In genomic region chr9:27269904-27270303, GRCm38 (mm10) we compare ENCODE assay signal across 27 mouse cellular contexts.
"Had no signal": no experiment of that assay in that cellular context is flagged by ENCODE, and none has a peak within 500 bp of the region (broad histone marks: within the 10 kb centered on the region; RNA-seq: fewer than 3 reads in every experiment).

No protein-coding gene starts in this region.

- H3K4me3 ChIP-seq: heart, embryonic 13.5 days; heart, embryonic 15.5 days; hindbrain, embryonic 13.5 days; hindbrain, embryonic 15.5 days; kidney, embryonic 15.5 days; layer of hippocampus, adult 2 months; left cerebral cortex, adult 2 months; limb, embryonic 12.5 days; liver, embryonic 13.5 days; liver, embryonic 15.5 days had no signal

- H3K27me3 ChIP-seq: heart, embryonic 13.5 days; heart, embryonic 15.5 days; hindbrain, embryonic 13.5 days; hindbrain, embryonic 15.5 days; kidney, embryonic 15.5 days; limb, embryonic 12.5 days; liver, embryonic 13.5 days; liver, embryonic 15.5 days had no signal

- H3K9me3 ChIP-seq: heart, embryonic 13.5 days; heart, embryonic 15.5 days; hindbrain, embryonic 13.5 days; hindbrain, embryonic 15.5 days; kidney, embryonic 15.5 days; limb, embryonic 12.5 days; liver, embryonic 13.5 days; liver, embryonic 15.5 days had no signal

- ATAC-seq: hindbrain, postnatal 0 days; intestine, embryonic 16.5 days had no signal

- H3K4me1 ChIP-seq: heart, embryonic 13.5 days; heart, embryonic 15.5 days; hindbrain, embryonic 13.5 days; hindbrain, embryonic 15.5 days; kidney, embryonic 15.5 days; limb, embryonic 12.5 days; liver, embryonic 13.5 days; liver, embryonic 15.5 days had no signal

- H3K4me2 ChIP-seq: heart, embryonic 11.5 days; heart, embryonic 13.5 days; heart, embryonic 15.5 days; hindbrain, embryonic 13.5 days; hindbrain, embryonic 15.5 days; kidney, embryonic 15.5 days; limb, embryonic 12.5 days; liver, embryonic 11.5 days; liver, embryonic 13.5 days; liver, embryonic 15.5 days had no signal

- H3K27ac ChIP-seq: heart, embryonic 13.5 days; heart, embryonic 15.5 days; hindbrain, embryonic 13.5 days; hindbrain, embryonic 15.5 days; hindbrain, postnatal 0 days; kidney, embryonic 15.5 days; kidney, postnatal 0 days; layer of hippocampus, adult 2 months; left cerebral cortex, adult 2 months; limb, embryonic 12.5 days; liver, embryonic 13.5 days; liver, embryonic 15.5 days had no signal

- H3K36me3 ChIP-seq: heart, embryonic 13.5 days; heart, embryonic 15.5 days; hindbrain, embryonic 13.5 days; hindbrain, embryonic 15.5 days; kidney, embryonic 15.5 days; limb, embryonic 12.5 days; liver, embryonic 13.5 days; liver, embryonic 15.5 days had no signal

- DNase-seq: gastrocnemius, postnatal 14 days; gastrocnemius, postnatal 36 days; heart, adult 18-20 months; heart, postnatal 14 days; heart, postnatal 36 days; kidney, adult 11 months; kidney, adult 2 months; kidney, adult 9 months; kidney, postnatal 14 days; kidney, postnatal 36 days; left cerebral cortex, postnatal 4 days; liver; liver, embryonic 13.5 days had no signal

- H3K9ac ChIP-seq: heart, embryonic 13.5 days; heart, embryonic 15.5 days; hindbrain, embryonic 13.5 days; hindbrain, embryonic 15.5 days; kidney, embryonic 15.5 days; limb, embryonic 12.5 days; liver, embryonic 13.5 days; liver, embryonic 15.5 days had no signal
